Comparison of ENCODE assay signal across 9 mouse cellular contexts in the genomic region with DNA sequence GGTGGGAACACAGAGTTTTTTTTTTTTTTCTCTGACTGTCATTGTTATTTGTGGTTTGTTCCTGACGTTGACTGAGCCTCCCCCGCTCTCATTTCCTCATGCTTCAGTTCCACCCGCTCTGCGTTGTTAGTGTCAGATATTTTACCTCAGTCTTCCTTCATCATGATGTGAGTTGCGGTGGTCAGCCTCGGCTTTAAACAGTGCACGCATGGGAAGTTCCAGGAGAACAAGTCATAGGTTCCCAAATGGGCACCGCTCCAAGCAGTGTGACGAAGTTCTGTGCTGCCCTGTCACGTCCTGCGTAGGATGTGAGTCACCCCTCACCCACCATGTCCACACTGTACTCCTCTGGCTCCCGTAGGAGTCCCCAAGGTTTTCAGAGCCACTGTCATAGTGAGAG. TPM values are rescaled to one million over a fixed set of nuclear protein-coding genes. Genes with fewer than 3 reads are reported as not detected.
A peak's percentile ranks its signal among the peaks of the same experiment; 100 is the strongest.
DNase-seq lines count a peak whose midpoint lies in the region; ATAC-seq lines count a peak whose summit lies in the region.
"Had no signal": no experiment of that assay in that cellular context is flagged by ENCODE, and none has a peak within 500 bp of the region (broad histone marks: within the 10 kb centered on the region; RNA-seq: fewer than 3 reads in every experiment).

No protein-coding gene starts in this region.

- 58% methylated on average over 12 of the region's 12 CpGs for WGBS in heart, embryonic 10.5 days

- no peak overlapping the region for H3K27ac ChIP-seq in heart, embryonic 10.5 days

- no peaks in the 10 kb centered on the region for H3K36me3 ChIP-seq in heart, embryonic 10.5 days

- H3K9me3 ChIP-seq in heart, embryonic 10.5 days: no peaks in the 10 kb centered on the region

- H3K4me3 ChIP-seq in heart, embryonic 10.5 days: no peak overlapping the region

- no peaks in the 10 kb centered on the region for H3K27me3 ChIP-seq in heart, embryonic 10.5 days (ENCODE audit: insufficient read depth, poor library complexity, severe bottlenecking)

- no peaks in the 10 kb centered on the region for H3K4me1 ChIP-seq in heart, embryonic 10.5 days

- peak; percentile 62 for ATAC-seq in megakaryocyte-erythroid progenitor cell, adult 5-6 weeks (replicated peaks; ENCODE audit: low FRiP score, low TSS enrichment, poor library complexity, severe bottlenecking)

- DNase-seq in heart, adult 11 months: peak; percentile 96
- no peak for DNase-seq in heart, embryonic 10.5 days (ENCODE audit: low spot score)
- DNase-seq in c-Kit-positive CD71-negative TER-119-negative erythroid progenitor cells, embryonic 14.5 days (ENCODE audit: low read depth): peak; percentile 66
- peak; percentile 43 for DNase-seq in kidney, adult 9 months
- DNase-seq in layer of hippocampus, postnatal 14 days (ENCODE audit: low spot score in 2 of 2): no peak
- no peak for DNase-seq in right cerebral cortex, postnatal 4 days
- DNase-seq in layer of hippocampus, adult 8-10 months (ENCODE audit: low spot score in 2 of 2): no peak

RNA-seq across cellular contexts. Expression of a gene that starts 36.9 kb away (rescaled TPM):
- polyA plus RNA-seq in heart, embryonic 10.5 days (2016; fragmentation: Nextera tagmentation; extraction: Ambion mirVana): 1.3 and 2.5 TPM in 2 replicates
- not detected in 2 replicates for total RNA-seq in megakaryocyte-erythroid progenitor cell, adult 5-6 weeks (2014; fragmentation: Nextera tagmentation)
- total RNA-seq in megakaryocyte-erythroid progenitor cell, adult 5-6 weeks (2017): not detected in 2 replicates
- total RNA-seq in layer of hippocampus, postnatal 14 days (2021): 10 to 100 TPM in 1 of 2 experiments, 1 to 10 TPM in 1; 5.6 to 11.9 TPM
- total RNA-seq in layer of hippocampus, adult 8-10 months (2022): 1 to 10 TPM; 4.8 to 7.3 (median 6.9) TPM

RNA-seq across cellular contexts. Expression of a gene that starts 56.7 kb away (rescaled TPM):
- not detected in 2 replicates for polyA plus RNA-seq in heart, embryonic 10.5 days (2016; fragmentation: Nextera tagmentation; extraction: Ambion mirVana)
- total RNA-seq in megakaryocyte-erythroid progenitor cell, adult 5-6 weeks (2014; fragmentation: Nextera tagmentation): not detected in 2 replicates
- total RNA-seq in megakaryocyte-erythroid progenitor cell, adult 5-6 weeks (2017): not detected in 2 replicates
- not detected for total RNA-seq in layer of hippocampus, postnatal 14 days (2021)
- total RNA-seq in layer of hippocampus, adult 8-10 months (2022): not detected
- total RNA-seq: left cerebral cortex, postnatal 10 days had no signal

Comparison
In these comparisons a context has a peak if more than half of its experiments do, and no peak if none do; other contexts are left out.
1. DNase-seq: peak in heart, adult 11 months (single experiment), c-Kit-positive CD71-negative TER-119-negative erythroid progenitor cells, embryonic 14.5 days (single experiment) and kidney, adult 9 months (single experiment); none in heart, embryonic 10.5 days (single experiment), layer of hippocampus, postnatal 14 days (0 of 2), right cerebral cortex, postnatal 4 days (single experiment) and layer of hippocampus, adult 8-10 months (0 of 2).
2. RNA of a gene that starts 36.9 kb away (total RNA-seq): 5.6 to 11.9 TPM in layer of hippocampus, postnatal 14 days and 4.8 to 7.3 TPM in layer of hippocampus, adult 8-10 months; not detected in megakaryocyte-erythroid progenitor cell, adult 5-6 weeks; every median in the first group is over 4 times any median in the second.